16 mouse cellular contexts compared by ENCODE assay signal in the genomic region with DNA sequence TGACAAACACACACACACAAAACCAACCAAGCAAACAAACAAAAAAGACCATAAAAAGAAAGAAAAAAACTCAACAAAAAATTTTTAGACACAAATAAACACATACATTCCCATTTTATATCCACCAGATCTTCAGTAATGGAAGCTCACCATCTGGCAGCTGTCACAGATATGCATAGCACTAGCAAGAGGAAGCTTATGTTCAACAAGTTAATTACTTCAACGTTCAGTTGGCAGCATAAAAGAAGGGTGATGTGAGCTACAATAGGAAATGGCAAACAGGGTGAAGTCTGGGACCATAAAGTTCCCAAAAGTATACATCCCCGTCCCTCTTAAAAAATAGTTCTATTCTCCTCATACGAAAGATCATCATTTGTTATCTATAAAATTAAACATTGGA.
"Had no signal": no experiment of that assay in that cellular context is flagged by ENCODE, and none has a peak within 500 bp of the region (broad histone marks: within the 10 kb centered on the region; RNA-seq: fewer than 3 reads in every experiment).

No protein-coding gene starts in this region.

- H3K27me3 ChIP-seq: limb, embryonic 12.5 days; liver, embryonic 13.5 days; lung, embryonic 15.5 days; megakaryocyte, embryonic 14.5 days; midbrain, embryonic 15.5 days; neural tube, embryonic 13.5 days had no signal

- H3K36me3 ChIP-seq: limb, embryonic 12.5 days; liver, embryonic 13.5 days; lung, embryonic 15.5 days; midbrain, embryonic 15.5 days; neural tube, embryonic 13.5 days had no signal

- H3K4me1 ChIP-seq: limb, embryonic 12.5 days; liver, embryonic 13.5 days; lung, embryonic 15.5 days; megakaryocyte, embryonic 14.5 days; midbrain, embryonic 15.5 days had no signal

- H3K4me3 ChIP-seq: limb, embryonic 12.5 days; liver, embryonic 13.5 days; lung, embryonic 15.5 days; megakaryocyte, embryonic 14.5 days; midbrain, embryonic 15.5 days; neural tube, embryonic 13.5 days had no signal

- H3K27ac ChIP-seq: limb, embryonic 12.5 days; liver, embryonic 13.5 days; lung, embryonic 15.5 days; macrophage; midbrain, embryonic 15.5 days; neural tube, embryonic 13.5 days; stomach, postnatal 0 days had no signal

- H3K4me2 ChIP-seq: limb, embryonic 12.5 days; liver, embryonic 13.5 days; lung, embryonic 15.5 days; midbrain, embryonic 11.5 days; midbrain, embryonic 15.5 days; neural tube, embryonic 13.5 days had no signal

- ATAC-seq: liver, postnatal 0 days; midbrain, embryonic 15.5 days had no signal

- H3K9me3 ChIP-seq: limb, embryonic 12.5 days; liver, embryonic 13.5 days; lung, embryonic 15.5 days; midbrain, embryonic 15.5 days; neural tube, embryonic 13.5 days had no signal

- DNase-seq: kidney, adult 8-10 months; kidney, postnatal 25 days; liver; liver, embryonic 13.5 days; liver, postnatal 0 days; lung, postnatal 14 days; retina, postnatal 1 day; thymus, postnatal 4 days had no signal

- H3K9ac ChIP-seq: limb, embryonic 12.5 days; liver, embryonic 13.5 days; liver, postnatal 0 days; lung, embryonic 15.5 days; midbrain, embryonic 15.5 days; neural tube, embryonic 13.5 days had no signal
